Mouse (Mus musculus) cerebellum, postnatal 25 days (tissue): ENCODE measurements around the gene Mettl21e.
A peak's percentile ranks its signal among the peaks of the same experiment; 100 is the strongest.
"Not testable (repeated sequence)": the region's sequence is repeated elsewhere in the genome, so short reads cannot be mapped to it uniquely, and the experiment has no call there.

Source experiments
- DNase-seq, 2 experiments: peaks; one replicate each; pipeline ENCODE4 v3.0.0; 2021; ENCODE audit warnings: mixed read lengths in 2 of 2

Gene Mettl21e

DNA sequence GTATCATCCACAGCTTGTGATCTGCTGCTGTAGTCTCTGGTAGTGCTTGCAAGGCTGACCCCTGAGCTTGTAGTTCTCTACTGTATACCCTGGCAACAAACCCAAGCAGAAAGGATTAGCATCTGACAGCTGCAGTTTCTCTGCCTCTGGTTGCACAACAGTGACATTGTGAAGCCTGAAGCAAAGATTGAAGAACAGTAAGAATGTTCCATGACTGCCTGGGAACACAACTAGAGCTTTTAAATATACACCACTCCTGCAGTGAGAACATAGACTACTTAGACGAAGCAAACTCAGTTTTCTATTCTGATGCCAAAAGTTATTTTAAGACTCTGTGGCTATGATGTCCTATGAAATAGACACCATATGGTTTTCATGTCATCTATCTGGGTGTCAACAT, at the start of gene Mettl21e:
TSS of gene Mettl21e (minus strand) at position 86 of the 400 bp plus-strand sequence.
- no peak for DNase-seq

DNA sequence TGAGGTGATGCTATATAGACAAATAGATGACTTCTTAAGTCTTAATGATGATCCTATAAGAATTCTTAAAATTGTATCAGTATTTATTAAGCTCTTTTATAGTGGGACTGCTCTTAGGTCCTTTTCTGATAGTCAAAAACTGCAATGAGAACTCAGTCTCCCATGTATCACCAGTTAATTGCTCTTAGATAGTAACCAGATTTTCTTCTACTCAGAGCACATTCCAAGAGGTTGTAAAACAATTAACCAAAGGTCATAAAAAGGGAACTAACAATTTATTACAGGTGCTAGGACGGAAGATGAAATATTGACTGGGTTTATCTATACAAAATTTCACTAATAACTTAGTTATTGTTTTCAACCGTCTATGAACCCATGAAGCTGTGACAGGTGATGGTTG, 21.7 kb upstream of the Mettl21e start:
- DNase-seq = not testable (repeated sequence)

DNA sequence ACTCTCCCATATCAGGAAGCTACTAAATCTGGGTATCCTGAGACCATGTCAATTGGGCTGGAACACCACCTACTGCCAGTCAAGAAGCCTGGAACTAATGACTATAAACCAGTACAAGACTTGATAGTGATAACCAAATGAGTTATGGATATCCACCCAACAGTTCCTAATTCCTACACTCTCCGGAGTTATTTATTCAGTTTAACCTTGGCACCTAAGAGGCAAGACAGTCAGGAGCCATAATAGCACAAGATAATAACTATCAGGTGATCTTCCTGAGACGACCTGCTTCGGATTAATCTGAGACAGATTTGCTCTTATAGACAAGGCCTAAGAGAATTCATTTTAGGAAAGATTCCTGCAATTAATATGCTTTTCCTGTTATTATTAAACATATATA, 21.2 kb upstream of the Mettl21e start:
- no peak for DNase-seq

DNA sequence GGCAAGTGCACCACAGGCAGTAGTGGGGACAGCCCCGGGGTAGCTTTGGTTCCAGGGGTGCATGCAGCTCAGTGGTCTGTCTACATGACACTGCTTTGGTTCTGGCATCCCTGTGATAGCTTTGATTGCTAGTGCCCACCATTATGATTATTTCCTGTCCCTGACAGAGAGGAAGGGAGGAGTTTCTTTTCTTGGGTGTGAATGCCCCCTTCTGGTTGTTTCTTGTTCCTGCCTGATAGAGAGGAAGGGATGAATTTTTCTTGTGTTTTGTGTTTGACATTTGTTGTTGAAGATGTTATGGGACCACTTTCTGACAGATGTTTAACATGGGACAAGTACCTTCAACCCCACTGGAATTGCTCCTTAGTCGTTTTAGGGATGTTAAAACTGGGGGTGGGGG, 18.5 kb upstream of the Mettl21e start:
- no peak for DNase-seq

DNA sequence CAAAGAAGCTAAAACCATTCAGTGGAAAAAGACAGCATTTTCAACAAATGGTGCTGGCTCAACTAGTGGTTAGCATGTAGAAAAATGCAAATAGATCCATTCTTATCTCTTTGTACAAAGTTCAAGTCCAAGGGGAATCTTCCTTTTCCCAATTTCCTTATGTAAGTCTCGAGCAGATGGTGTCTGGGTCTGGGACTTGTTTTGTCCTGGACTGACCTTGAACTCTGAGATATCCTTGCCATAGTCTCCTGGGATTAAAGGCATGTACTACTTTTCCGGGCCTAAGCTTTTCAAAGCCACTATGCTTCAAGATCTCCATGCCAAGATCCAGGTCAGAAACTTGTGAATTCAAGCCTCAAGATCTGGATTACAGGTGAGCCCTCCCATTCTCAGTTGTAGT, 16.6 kb upstream of the Mettl21e start:
- no peak for DNase-seq

DNA sequence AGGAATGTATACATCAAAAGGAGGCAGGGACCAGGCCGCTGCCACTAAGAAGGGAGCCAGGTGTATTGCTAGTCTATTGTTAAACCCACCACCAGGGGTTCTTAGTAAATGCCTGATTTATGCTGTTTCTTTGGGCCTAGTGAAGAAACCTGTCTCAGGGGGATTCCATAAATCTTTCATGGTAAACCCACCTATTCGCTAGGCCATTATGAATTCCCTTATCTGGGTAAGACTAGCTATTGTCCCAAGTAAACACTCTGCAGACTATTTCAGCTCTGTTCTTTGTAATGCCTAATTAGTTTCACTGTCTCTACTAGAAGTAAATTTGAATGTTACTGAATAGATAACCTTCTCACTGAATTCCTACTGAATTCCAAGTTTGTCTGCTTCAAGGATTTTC, 15.8 kb upstream of the Mettl21e start:
- DNase-seq = not testable (repeated sequence)

DNA sequence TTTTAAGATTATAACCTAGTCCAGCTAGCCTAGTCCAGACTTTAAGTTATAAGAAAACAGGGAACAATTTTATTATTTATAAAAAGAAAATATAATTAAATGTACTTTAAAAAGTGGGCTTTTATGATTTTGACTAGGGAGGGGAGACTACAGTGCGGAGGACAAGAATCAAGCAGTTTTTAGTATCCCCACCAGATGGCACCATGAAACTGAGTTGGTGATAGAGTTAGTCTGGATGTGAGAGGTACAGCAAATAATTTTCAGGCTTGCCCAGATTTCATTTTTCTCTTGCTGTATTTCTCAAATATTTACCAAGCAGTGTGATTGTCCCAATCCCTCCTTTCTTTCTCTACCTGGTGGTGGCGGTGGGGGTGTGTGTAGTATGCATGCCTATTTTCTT, 10.3 kb upstream of the Mettl21e start:
- DNase-seq = peak in 1 of 2 experiments; percentile 38

DNA sequence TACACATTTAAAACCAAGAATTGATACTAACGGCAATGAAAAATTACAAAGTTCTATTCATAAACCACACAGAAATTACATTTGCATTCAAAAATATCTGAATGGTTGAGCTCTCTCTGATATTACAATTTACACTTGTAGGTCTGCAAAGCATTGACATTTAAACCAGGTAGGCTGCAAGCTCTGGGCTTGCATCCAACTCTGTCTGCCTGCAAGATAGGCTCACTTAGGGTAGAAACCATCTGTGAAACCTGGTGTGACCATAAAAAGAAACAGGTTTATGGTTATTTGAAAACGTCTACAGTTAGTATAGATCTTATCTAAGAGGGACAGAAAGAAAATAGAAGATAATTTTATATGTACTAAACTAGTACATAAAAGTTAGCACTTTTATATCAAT, 1.6 kb downstream of the Mettl21e start:
- DNase-seq = peak; percentile 71 to 88

DNA sequence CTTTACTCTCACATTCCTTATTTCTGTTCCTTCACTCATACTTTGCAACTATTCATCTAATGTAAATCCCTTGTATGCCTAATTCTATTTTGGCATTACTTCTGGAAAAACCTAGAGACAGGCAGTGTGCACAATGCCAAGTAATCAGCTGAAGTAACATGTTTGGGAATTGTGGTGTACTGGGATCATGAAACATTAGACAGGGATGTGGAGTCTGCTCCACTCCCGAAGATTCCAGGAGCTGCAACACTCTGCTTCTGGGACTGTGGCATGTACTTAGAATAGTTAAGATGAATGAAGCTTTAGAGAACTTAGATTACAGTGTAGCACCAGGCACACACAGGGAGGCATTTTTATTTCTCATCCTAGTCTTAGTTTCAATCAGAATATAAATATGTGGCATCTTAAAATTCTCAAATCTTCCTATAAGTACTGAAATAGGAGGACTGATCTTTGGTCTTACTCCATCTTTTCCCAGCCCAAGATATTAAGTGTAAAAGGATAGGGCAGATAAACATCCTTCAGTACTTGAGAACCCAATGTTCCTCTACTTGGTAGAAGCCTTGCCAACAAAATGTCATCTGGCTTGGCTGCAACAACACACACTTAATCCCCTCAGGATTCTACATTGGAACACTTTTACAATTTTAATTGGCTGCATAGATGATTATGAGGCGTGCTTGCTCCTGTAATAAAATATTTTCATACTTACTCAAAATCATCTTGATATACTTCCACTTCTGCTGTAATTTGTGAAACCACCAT, 2.2 kb downstream of the Mettl21e start:
- DNase-seq = no peak

DNA sequence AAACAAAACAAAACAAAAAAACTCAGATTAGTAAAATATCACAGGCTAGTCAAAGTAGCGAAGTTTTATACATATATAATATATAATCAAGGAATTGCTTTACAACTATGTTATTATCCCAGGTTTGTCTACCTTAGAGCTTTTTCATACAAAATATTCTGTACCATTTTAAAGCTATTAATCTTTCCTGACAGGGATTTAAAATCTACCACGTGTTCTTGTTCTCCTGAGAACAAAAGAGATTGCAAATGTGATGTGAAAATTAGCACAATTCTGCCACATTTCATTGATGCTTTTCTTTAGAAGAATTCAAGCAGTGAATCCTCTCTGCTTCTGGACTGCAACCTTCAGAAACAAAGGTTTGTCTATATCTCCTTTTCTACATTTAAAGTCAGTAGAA, 4.3 kb downstream of the Mettl21e start:
- DNase-seq = no peak

DNA sequence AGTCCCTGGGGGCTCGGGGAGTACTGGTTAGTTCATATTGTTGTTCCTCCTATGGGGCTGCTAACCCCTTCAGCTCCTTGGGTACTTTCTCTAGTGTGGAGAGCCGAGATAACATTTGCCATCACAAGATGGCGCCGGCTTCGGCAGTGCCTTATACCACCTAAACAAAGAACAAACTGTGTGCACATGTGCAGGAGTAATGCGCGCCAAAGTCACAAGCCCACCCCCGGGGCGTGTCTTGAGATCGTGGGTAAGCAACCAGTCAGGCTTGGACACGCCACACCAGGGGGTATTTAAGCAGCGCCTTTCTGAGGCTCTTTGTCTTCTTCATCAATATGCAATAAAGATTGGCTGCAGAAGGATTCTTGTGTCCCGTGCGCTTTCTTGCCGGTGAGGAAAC, 15.9 kb downstream of the Mettl21e start:
- DNase-seq = no peak

DNA sequence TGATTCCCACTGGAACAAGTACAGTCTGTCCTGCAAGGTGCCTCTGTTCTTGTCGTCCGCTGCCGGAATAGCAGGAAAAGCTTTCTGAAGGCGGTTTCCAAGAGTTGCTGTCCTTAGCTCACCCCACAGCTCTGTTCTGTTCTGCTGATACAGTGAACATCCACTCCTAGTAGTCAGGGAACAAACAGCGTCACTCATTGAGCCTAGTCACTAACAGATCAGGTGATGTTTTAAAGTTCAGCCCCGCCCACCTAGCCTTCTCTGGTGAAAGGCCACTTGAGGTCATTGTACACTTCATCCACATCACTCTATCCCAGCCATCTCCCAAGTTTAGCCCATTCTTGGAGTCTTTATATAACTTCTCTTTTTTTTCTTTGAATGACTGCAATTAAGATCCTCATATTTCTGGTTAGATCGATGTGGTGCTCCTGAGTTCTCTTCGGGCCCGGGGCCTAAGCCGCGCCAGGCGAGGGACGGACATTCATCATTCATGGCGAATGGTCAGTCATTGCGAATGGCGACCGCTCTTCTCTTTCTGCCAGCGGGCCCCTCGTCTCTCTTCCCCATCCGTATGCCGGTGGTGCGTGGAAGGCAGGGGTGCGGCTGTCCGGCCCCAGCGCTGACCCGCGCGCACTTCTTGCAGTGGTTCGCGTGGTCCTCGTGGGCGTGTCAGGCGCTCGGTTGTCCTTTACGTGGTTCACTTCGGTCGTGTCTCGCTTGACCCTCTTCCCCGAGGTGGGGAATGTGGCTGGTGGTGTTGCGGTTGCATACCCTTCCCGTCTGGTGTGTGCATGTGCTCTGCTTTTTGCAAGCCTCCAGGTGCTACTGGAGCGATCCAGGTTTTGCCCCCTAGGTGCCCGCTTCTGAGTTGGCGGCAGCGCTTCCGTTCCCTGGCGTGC, 20.2 kb downstream of the Mettl21e start:
- peak; percentile 33 to 55 for DNase-seq

DNA sequence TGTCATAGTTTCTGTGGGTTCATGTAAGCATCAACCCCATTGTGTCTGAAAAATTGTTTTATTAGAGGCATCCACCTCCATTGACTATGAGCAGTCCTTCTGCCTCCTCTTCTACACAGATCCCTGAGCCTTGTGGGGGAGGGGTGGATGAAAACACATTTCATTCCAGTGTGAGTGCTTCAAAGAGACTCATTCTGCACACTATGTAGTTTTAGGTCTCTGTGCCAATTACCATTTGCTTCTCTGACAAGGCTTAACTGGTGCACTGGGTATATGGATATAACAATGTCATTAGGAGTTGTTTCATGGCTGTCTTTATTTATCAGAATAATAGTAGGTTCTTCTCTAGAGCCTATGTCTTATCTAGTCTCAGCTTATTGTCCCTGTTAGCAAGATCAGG, 32.4 kb downstream of the Mettl21e start:
- DNase-seq = no peak

DNA sequence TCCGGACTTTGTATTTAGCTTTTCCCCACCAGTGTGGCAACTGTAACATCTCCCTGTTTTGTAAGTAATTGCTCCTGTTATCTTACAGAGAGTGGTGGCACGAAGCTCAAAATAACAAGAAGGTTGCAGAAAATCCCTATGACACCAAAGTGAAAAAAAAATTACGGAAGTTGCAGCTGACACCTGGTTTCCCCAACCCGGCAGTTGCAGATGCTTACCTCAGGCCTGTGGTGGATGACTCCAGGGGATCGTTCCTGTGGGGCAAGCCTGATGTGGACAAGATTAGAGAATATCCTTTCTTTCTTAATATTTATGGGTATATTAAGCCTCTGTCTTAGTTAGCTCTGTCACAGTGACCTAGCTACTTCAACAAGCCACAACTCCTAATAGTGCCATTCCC, 40.7 kb downstream of the Mettl21e start:
- no peak for DNase-seq

DNA sequence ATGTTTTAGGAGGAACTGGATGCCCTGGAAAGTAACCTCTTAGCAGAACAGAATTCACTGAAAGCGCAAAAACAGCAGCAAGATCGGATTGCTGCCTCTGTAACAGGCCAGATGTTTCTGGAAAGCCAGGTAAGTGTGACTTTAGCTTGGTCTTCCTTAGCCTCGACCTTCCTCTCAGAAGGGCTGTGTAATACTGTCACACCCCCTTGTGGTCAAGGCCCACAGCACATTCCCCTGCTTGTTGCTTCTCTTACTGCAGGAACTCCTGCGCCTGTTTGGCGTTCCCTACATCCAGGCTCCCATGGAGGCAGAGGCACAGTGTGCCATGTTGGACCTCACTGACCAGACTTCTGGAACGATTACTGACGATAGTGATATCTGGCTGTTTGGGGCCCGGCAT, 44.9 kb downstream of the Mettl21e start:
- DNase-seq = no peak

DNA sequence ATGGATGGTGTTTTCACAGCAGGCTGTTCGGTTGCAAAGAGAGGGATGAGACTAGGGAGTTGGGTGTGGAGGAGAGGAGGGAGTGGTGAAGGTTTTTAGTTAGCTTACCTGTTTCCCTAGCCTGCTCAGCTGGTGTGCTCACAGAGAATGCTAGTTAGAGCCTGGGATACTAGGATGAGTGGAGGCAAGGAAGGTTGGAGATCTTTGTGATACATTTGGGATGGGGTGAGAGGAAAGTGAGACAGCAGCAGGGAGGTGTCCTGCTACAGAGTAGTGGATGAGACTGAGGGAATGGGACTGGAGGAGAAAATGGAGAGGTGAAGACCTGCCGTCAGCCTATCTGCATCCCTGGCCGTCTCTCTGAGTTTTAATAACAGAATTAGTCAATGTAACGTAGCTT, 46.1 kb downstream of the Mettl21e start:
- no peak for DNase-seq

DNA sequence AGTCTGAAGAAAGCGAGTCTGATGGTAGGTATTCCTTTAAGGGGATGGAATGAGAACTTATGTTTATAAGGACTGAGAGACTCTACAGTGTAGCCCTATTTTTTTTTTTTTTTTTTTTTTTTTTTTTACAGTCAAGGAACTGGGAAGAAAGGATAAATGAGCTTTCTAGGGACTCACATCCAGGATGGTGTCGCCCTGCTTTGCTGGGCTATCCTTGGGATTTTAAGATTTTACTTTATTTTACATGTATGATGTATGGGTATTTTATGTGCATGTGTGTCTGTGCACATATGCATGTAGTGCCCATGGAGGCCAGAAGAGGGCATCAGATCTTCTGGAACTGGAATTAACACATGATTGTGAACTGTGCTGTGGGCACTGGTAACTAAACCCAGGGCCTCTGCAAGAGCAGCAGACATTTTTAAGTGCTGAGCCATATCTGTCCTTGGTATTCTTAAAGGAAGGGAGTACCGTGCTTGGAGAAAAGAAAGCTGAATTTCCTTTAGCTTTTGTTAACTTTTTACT, 50.8 kb downstream of the Mettl21e start:
- DNase-seq = no peak

DNA sequence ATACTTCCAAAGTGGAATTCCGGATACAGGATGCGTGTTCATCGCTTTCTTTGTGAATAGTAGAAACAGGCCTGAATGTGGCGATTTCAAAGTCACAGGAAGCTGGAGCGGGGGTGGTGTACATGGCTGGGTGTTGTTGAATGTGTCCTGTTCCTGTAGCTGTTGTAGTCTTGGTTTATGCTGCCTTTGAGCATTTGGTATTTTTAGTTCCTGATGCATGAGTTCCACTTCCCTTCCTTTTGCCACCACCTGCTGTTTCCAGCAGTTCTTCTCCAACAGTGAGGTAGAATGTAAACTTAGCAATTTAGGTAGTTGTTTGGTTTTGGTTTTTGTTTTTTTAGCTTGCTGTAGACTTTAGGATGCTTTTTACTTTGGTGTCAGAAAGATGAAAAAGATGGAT, 56.4 kb downstream of the Mettl21e start:
- no peak for DNase-seq

DNA sequence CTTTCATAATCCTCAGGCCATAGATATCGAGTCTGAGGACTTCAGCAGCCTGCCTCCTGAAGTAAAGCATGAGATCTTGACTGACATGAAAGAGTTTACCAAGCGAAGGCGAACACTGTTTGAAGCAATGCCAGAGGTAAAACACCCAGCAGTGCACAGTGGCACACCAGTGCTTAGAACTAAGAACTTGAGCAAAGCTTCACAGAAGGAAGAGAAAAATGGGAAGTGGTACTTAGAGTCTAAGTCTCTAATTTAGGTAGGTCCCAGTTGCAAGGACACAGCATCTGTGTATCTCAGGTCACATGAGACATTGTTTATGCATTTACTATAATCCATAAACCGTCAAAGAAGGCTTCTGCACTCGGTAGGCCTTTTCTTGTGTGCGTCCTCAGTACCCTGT, 56.9 kb downstream of the Mettl21e start:
- DNase-seq = no peak

DNA sequence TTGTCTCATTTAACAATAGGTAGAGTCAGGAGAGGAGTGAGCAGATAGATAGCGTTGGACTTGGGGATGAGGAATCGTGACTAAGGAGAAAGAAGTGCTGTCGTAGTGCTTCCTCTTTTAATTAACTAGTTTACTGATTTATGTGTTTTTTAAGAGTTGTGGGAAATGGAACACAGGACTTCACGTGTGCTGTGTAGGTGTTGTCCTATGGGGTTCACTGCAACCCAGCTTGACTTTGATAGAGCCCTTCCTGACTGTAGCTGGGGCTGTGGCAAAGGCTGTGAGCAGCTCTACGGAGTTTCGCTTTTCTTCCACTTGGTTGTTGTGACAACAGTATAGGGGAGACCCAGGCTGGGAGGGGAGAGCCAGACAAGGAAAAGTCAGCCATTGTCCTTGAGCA, 60.4 kb downstream of the Mettl21e start:
- no peak for DNase-seq

DNA sequence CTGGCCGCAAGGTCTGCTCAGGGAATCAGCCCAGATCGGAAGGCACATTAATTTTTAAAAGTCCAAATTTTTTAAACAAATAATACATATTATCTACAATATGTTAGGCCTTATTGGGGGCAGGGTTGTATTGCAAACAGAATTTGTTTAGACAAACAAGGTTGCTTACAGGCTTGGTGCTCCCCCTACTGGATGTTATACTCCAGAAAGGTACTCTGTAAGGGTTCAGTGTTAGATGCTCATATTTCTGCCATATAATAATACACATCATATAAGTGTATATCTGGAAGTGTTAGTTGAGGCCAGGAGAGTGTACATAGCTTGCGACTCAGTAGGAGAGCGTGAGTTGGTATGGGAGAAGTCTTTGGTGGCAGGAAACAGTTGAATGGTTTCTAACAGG, 63.5 kb downstream of the Mettl21e start:
- DNase-seq = no peak
